Mouse (Mus musculus) myocyte (in vitro differentiated cells): Measurements from ENCODE around the gene Mt3.

ENCODE experiments used
- CEBPB ChIP-seq: IDR thresholded peaks from 2 replicates; pipeline ENCODE4 v1.6.1; 2011; ENCODE audit warnings: mild to moderate bottlenecking, moderate library complexity; ENCODE audit not compliant: poor library complexity, insufficient read depth, severe bottlenecking
- MYOD1 ChIP-seq, 3 experiments: IDR thresholded peaks; one replicate each; pipeline ENCODE4 v1.6.1; 2011; ENCODE audit warnings: control low read depth in 2 of 3, low read depth in 2 of 3, mild to moderate bottlenecking in 2 of 3, moderate library complexity in 1 of 3; ENCODE audit not compliant: insufficient read length in 2 of 3, control insufficient read depth in 1 of 3
- POLR2A ChIP-seq: IDR thresholded peaks from one replicate; pipeline ENCODE4 v1.6.1; 2011; ENCODE audit warnings: low read depth, mild to moderate bottlenecking, control low read depth, moderate library complexity; ENCODE audit not compliant: insufficient read length
- USF1 ChIP-seq: IDR thresholded peaks from one replicate; pipeline ENCODE4 v1.6.1; 2011; ENCODE audit warnings: low read depth, mild to moderate bottlenecking, control low read depth, moderate library complexity

- no peak for TF ChIP-seq POLR2A
- TF ChIP-seq CEBPB, result no peak
- TF ChIP-seq MYOD1 (IDR thresholded peaks at IDR 0.05; ENCODE audit: control insufficient read depth in 1 of 3, insufficient read length in 2 of 3, low read depth in 2 of 3), result no peak
- no peak for TF ChIP-seq USF1
Measured at GRCm38 (mm10) chr8:94187290-94188002, 35.0 kb downstream of the Mt3 start.
